Mouse (Mus musculus): ENCODE results near the gene Stk40. TPM values are rescaled to one million over a fixed set of nuclear protein-coding genes. Genes with fewer than 3 reads are reported as not detected.
A peak's percentile ranks its signal among the peaks of the same experiment; 100 is the strongest.
"Not testable (repeated sequence)": the region's sequence is repeated elsewhere in the genome, so short reads cannot be mapped to it uniquely, and the experiment has no call there.

Stk40 gene
- polyA plus RNA-seq, 1 experiment from 2014 or later, result 28.1 TPM

- WGBS, result 94% methylated on average over 9 of the region's 9 CpGs
Measured at GRCm38 (mm10) chr4:126083021-126083420, 20.7 kb upstream of the Stk40 start.

GRCm38 (mm10) chr4:126084382-126084781 is 19.4 kb upstream of the Stk40 start:
- no peak overlapping the region for H3K4me3 ChIP-seq (replicated peaks)
- no peak overlapping the region for H3K4me2 ChIP-seq
- no peaks in the 10 kb centered on the region for H3K9me3 ChIP-seq (replicated peaks)
- no peaks in the 10 kb centered on the region for H3K4me1 ChIP-seq
- H3K36me3 ChIP-seq, result peaks cover 48% of the 10 kb centered on the region
- no peak overlapping the region for H3K27ac ChIP-seq (replicated peaks)
- 79% methylated on average over 8 of the region's 8 CpGs for WGBS
- no peaks in the 10 kb centered on the region for H3K27me3 ChIP-seq (replicated peaks)
- no peak overlapping the region for H3K9ac ChIP-seq (replicated peaks)
- no peak for ATAC-seq (ENCODE audit: low FRiP score)

More at GRCm38 (mm10) chr4:126083021-126083420, 20.7 kb upstream of the Stk40 start:
- Histone ChIP-seq H3K4me3 (replicated peaks) (no peak overlapping the region), H3K27ac (replicated peaks) (no peak overlapping the region), H3K4me2 (no peak overlapping the region), H3K27me3 (replicated peaks) (no peaks in the 10 kb centered on the region), H3K4me1 (no peaks in the 10 kb centered on the region), H3K36me3 (peaks cover 39% of the 10 kb centered on the region), H3K9me3 (replicated peaks) (no peaks in the 10 kb centered on the region), H3K9ac (replicated peaks) (no peak overlapping the region)
- no peak for ATAC-seq (ENCODE audit: low FRiP score)

- Histone ChIP-seq H3K27me3 (replicated peaks) (no peaks in the 10 kb centered on the region), H3K9ac (replicated peaks) (no peak overlapping the region), H3K27ac (replicated peaks) (0 out of 2 replicates have a peak overlapping the region, but pooled peaks have one; percentile 19), H3K36me3 (peaks cover 43% of the 10 kb centered on the region), H3K4me3 (replicated peaks) (no peak overlapping the region), H3K4me2 (no peak overlapping the region), H3K9me3 (replicated peaks) (no peaks in the 10 kb centered on the region), H3K4me1 (no peaks in the 10 kb centered on the region)
- peak; percentile 79 for ATAC-seq (ENCODE audit: low FRiP score)
- WGBS, result 31% methylated on average over 7 of the region's 7 CpGs
Measured at GRCm38 (mm10) chr4:126085996-126086576, 17.7 kb upstream of the Stk40 start.

- no peak overlapping the region for H3K27ac ChIP-seq (replicated peaks)
- no peak for ATAC-seq (ENCODE audit: low FRiP score)
- 83% methylated on average over 7 of the region's 7 CpGs for WGBS
Measured at GRCm38 (mm10) chr4:126090101-126090847, 13.5 kb upstream of the Stk40 start.

GRCm38 (mm10) chr4:126090848-126091124 is 13.0 kb upstream of the Stk40 start:
- Histone ChIP-seq H3K4me1 (no peaks in the 10 kb centered on the region), H3K36me3 (peaks cover 12% of the 10 kb centered on the region), H3K9ac (replicated peaks) (no peak overlapping the region), H3K4me2 (no peak overlapping the region), H3K9me3 (replicated peaks) (no peaks in the 10 kb centered on the region), H3K27ac (replicated peaks) (no peak overlapping the region), H3K4me3 (replicated peaks) (no peak overlapping the region), H3K27me3 (replicated peaks) (no peaks in the 10 kb centered on the region)
- no peak for ATAC-seq (ENCODE audit: low FRiP score)
- WGBS, result 87% methylated on average over 4 of the region's 4 CpGs

More at GRCm38 (mm10) chr4:126090101-126090847, 13.5 kb upstream of the Stk40 start:
- H3K4me1 ChIP-seq, result no peaks in the 10 kb centered on the region
- no peaks in the 10 kb centered on the region for H3K27me3 ChIP-seq (replicated peaks)
- no peak overlapping the region for H3K9ac ChIP-seq (replicated peaks)
- H3K36me3 ChIP-seq, result peaks cover 12% of the 10 kb centered on the region
- H3K4me3 ChIP-seq (replicated peaks), result no peak overlapping the region
- H3K4me2 ChIP-seq, result no peak overlapping the region
- H3K9me3 ChIP-seq (replicated peaks), result no peaks in the 10 kb centered on the region

GRCm38 (mm10) chr4:126091873-126092272 is 11.9 kb upstream of the Stk40 start:
- H3K27ac ChIP-seq (replicated peaks), result no peak overlapping the region
- no peak overlapping the region for H3K4me3 ChIP-seq (replicated peaks)
- H3K36me3 ChIP-seq, result peaks cover 12% of the 10 kb centered on the region
- H3K9ac ChIP-seq (replicated peaks), result no peak overlapping the region
- H3K4me1 ChIP-seq, result peaks cover 3% of the 10 kb centered on the region
- H3K4me2 ChIP-seq, result no peak overlapping the region
- no peaks in the 10 kb centered on the region for H3K27me3 ChIP-seq (replicated peaks)
- 86% methylated on average over 8 of the region's 8 CpGs for WGBS
- H3K9me3 ChIP-seq (replicated peaks), result no peaks in the 10 kb centered on the region
- ATAC-seq (ENCODE audit: low FRiP score), result no peak

- 58% methylated on average over 14 of the region's 14 CpGs for WGBS
- H3K9ac ChIP-seq (replicated peaks); H3K9me3 ChIP-seq (replicated peaks); H3K27me3 ChIP-seq (replicated peaks); ATAC-seq (ENCODE audit: low FRiP score); H3K36me3 ChIP-seq: not testable (repeated sequence)
- Histone ChIP-seq H3K4me2 (peak overlapping the region; percentile 65), H3K27ac (replicated peaks) (peak overlapping the region; percentile 90; the same call in 1 of the 2 replicates), H3K4me1 (peaks cover 18% of the 10 kb centered on the region), H3K4me3 (replicated peaks) (peak overlapping the region; percentile 65)
Measured at GRCm38 (mm10) chr4:126095622-126096430, 7.9 kb upstream of the Stk40 start.

GRCm38 (mm10) chr4:126096464-126097111 is 7.2 kb upstream of the Stk40 start, which contains the start of gene Lsm10:
Lsm10 (plus strand) TSS chr4:126096623.
- Histone ChIP-seq H3K27me3 (replicated peaks) (no peaks in the 10 kb centered on the region), H3K4me3 (replicated peaks) (peak within 1 kb of the TSS; percentile 65), H3K27ac (replicated peaks) (peak within 1 kb of the TSS; percentile 90), H3K4me1 (peaks cover 18% of the 10 kb centered on the region), H3K4me2 (peak within 1 kb of the TSS; percentile 65), H3K9ac (replicated peaks) (peak within 1 kb of the TSS; percentile 78), H3K36me3 (no peaks in the 10 kb centered on the region), H3K9me3 (replicated peaks) (no peaks in the 10 kb centered on the region)
- peak; percentile 96 for ATAC-seq (ENCODE audit: low FRiP score)
- 4% methylated on average over 32 of the region's 37 CpGs for WGBS

- no peak for ATAC-seq (ENCODE audit: low FRiP score)
- Histone ChIP-seq H3K9me3 (replicated peaks) (no peaks in the 10 kb centered on the region), H3K4me1 (peaks cover 28% of the 10 kb centered on the region), H3K27me3 (replicated peaks) (no peaks in the 10 kb centered on the region), H3K4me2 (no peak overlapping the region), H3K4me3 (replicated peaks) (no peak overlapping the region), H3K27ac (replicated peaks) (no peak overlapping the region), H3K36me3 (no peaks in the 10 kb centered on the region), H3K9ac (replicated peaks) (no peak overlapping the region)
- 95% methylated on average over 20 of the region's 20 CpGs for WGBS
Measured at GRCm38 (mm10) chr4:126097711-126098253, 6.0 kb upstream of the Stk40 start.

- no peak overlapping the region for H3K9ac ChIP-seq (replicated peaks)
- WGBS, result 89% methylated on average over 3 of the region's 3 CpGs
- no peak for ATAC-seq (ENCODE audit: low FRiP score)
- peaks cover 35% of the 10 kb centered on the region for H3K4me1 ChIP-seq
- no peaks in the 10 kb centered on the region for H3K36me3 ChIP-seq
- H3K9me3 ChIP-seq (replicated peaks), result no peaks in the 10 kb centered on the region
- no peak overlapping the region for H3K4me2 ChIP-seq
- H3K27me3 ChIP-seq (replicated peaks), result no peaks in the 10 kb centered on the region
- H3K4me3 ChIP-seq (replicated peaks), result no peak overlapping the region
- H3K27ac ChIP-seq (replicated peaks), result no peak overlapping the region
Measured at GRCm38 (mm10) chr4:126099365-126099764, 4.4 kb upstream of the Stk40 start.

- no peaks in the 10 kb centered on the region for H3K27me3 ChIP-seq (replicated peaks)
- H3K36me3 ChIP-seq, result no peaks in the 10 kb centered on the region
Measured at GRCm38 (mm10) chr4:126100764-126101163, 3.0 kb upstream of the Stk40 start.

More at GRCm38 (mm10) chr4:126100764-126101163, 3.0 kb upstream of the Stk40 start:
- H3K4me3 ChIP-seq (replicated peaks), result no peak overlapping the region
- no peak for ATAC-seq (ENCODE audit: low FRiP score)
- no peak overlapping the region for H3K27ac ChIP-seq (replicated peaks)
- no peaks in the 10 kb centered on the region for H3K9me3 ChIP-seq (replicated peaks)
- WGBS, result 86% methylated on average over 3 of the region's 3 CpGs
- H3K9ac ChIP-seq (replicated peaks), result no peak overlapping the region
- H3K4me1 ChIP-seq, result peaks cover 49% of the 10 kb centered on the region
- no peak overlapping the region for H3K4me2 ChIP-seq

Data from neural tube, embryonic 15.5 days (tissue).